Mouse (Mus musculus): Measurements from ENCODE around the gene Spen.
A peak's percentile ranks its signal among the peaks of the same experiment; 100 is the strongest.
"Not testable (repeated sequence)": the region's sequence is repeated elsewhere in the genome, so short reads cannot be mapped to it uniquely, and the experiment has no call there.

Gene Spen

GRCm38 (mm10) chr4:141538408-141539212 lies at the start of gene Spen:
Spen (minus strand) TSS chr4:141538597.
- peak; percentile 95 for DNase-seq (ENCODE audit: low read depth, low spot score)

DNA sequence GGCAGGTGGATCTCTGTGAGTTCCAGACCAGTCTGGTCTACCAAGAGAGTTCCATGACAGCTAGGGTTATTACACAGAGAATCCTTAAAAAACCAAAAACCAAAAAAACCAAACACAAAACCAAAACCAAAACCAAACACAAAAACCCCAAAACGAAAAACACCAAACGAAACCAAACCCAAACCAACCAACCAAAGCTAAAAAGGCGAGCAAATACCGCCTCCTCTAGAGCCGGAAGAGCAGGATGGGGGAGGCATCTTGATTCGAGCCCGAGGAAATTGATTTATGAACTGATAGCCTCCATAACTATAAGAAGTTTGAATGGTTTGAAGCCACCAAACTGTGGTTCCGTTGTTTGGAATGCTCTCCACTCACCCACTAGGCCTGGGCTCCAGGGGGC lies 45.5 kb upstream of the Spen start:
- no peak for DNase-seq (ENCODE audit: low read depth, low spot score)

GRCm38 (mm10) chr4:141581051-141581450 lies 42.7 kb upstream of the Spen start:
- no peak for DNase-seq (ENCODE audit: low read depth, low spot score)

DNA sequence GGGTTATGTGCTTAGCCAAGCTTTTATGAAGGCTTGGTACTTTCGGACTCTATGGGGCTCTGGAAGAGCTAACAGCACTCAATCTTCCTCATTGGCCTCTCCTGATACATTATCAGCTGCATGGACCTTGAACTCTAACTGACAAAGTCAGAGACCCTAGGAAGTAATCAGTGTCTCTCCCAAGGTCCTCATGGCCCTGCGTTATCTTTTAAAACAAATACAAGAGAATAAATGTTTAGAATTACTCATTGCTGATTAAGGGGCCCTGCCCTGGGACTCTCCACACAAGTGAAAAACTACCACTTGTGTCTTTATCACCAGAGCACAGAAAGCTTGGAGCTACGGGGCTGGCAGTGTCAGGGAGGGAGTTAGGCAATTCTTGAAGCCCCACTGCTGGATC lies 40.4 kb upstream of the Spen start:
- DNase-seq (ENCODE audit: low read depth, low spot score), result no peak

- no peak for DNase-seq (ENCODE audit: low read depth, low spot score)
These were observed 38.5 kb upstream of the Spen start for GRCm38 (mm10) chr4:141576877-141577276.

DNA sequence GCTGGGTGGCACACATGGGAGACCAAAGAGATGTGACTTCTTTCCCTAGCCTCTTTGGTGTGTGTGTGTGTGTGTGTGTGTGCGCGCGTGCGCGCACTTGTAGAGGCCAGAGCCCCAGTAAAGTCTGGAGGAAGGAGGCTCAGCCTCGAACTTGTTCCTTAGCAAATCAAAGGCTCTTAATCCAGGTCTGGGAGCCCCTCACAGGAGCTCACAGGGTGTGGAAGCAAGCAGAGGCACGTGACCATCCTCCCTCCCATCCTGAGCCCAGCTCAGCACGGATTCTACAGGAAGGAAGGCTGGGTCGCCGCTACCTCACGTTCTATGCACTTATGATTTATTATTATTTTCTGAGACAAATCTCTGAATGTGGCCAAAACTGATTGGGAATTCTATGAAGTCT lies 38.0 kb upstream of the Spen start:
- DNase-seq (ENCODE audit: low read depth, low spot score), result no peak

DNA sequence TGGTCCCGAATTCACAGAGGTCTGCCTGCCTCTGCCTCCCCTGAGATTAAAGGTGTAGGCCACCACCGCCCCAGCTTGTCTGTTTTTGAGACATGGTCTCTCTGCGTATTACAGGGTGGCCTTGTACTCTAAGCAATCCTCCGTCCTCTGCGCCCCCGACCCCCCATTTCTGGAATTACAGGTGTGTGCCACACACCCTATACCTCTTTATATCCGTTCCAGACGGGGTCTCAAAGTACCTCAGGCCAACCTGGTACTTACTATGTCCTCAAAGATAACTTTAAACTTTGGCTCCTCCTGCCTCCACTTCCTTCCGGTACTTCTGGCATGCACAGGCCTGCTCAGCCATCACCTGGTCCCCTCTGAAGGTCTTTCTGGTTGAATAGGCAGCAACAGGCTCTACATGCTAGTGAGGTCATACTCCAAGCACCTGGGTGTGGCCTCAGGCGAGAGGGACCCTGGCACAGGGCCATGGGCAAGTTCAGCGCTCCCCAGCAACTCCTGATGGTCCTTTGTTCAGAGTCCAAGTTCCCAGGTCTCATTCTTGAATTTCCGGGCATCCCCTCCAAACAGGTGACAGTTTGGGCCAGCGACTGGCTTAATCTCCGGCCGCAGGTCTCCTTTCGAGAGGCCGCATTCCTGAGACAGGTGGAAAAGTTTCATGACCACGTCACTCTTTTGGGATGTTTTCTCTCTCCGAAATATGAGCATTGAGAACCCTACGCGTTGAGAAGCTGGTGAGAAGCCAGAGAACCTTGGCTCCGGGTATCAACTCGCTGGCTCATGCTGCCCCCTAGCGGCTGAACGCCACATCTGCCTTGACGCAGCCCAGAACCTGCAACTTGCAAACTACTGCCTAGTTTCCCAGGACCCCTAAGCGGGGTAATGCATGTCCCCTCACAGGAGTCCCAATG lies 36.6 kb upstream of the Spen start:
- DNase-seq (ENCODE audit: low read depth, low spot score), result peak; percentile 66

GRCm38 (mm10) chr4:141573359-141573966 lies 35.1 kb upstream of the Spen start:
- DNase-seq (ENCODE audit: low read depth, low spot score), result no peak

DNA sequence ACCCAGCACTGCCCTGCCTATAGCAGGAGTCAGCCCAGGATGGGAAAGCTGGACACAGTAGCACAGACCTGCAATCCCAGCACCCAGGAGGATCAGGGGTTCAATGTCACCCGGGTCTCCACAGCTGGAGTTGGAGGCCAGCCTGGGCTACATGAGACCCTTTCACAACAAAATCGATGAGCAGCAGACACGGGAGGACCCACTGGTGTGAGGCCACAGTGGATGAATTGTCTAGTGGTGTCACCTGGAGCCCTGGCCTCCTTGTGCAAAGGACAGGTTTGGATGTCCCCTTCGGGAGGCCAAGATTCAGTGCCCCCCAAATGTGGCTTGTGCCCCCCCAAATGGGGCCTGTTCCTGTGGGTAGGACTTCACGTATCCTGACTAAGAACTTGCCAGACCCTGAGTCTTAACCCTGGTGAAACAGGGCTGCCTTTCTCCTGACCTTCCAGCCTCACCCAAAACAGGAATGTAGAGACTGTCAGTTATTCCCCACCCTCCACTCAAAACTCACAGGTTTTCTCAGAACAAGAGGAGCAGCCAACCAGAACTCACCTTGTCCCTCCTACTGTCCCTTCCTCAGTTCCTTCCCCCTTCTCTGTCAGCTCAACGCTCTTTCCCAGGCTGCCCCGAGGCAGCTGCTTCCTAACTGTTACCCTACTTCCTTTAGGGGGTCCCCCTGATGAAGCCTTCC lies 34.4 kb upstream of the Spen start:
- DNase-seq (ENCODE audit: low read depth, low spot score), result no peak

DNA sequence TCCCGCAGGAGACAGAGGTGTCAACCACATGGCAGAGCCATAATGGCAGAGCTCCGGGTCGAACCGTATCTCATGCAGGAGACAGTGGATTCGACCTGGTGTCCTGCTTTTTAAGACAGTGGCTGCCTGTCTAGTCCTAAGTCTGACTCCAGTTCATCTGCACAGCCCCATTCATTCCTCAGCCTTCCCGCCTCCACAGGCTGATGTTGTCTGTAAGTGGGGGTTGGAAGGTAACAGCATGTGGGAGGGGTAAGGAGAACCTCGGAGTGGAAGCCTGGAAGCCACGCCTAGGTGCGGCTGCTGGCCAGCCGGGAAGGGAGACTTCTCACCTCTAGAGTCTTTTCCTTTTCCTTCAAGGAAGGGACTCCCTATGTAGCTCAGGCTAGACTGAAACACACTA lies 33.5 kb upstream of the Spen start:
- DNase-seq (ENCODE audit: low read depth, low spot score), result no peak

DNA sequence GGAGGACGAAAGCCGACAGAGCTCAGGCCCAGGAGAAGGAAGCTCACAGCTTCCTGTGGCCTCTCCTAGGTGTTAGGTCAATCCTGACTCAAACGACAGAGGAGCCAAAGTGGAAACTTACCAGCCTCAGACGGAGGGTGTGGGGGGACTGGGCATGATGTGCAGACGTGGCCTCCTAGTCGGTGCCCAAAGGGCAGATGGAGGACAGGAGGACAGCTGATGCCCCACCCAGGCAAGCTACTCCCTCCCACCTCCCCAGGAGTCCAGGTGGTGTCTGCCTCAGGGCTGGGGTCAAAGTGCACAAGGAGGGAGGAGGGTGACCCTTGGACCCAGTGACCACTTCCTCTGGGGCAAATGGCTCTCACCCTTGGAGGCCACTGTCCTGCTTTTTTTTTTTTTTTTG lies 32.9 kb upstream of the Spen start:
- no peak for DNase-seq (ENCODE audit: low read depth, low spot score)

GRCm38 (mm10) chr4:141570821-141571220 lies 32.4 kb upstream of the Spen start:
- no peak for DNase-seq (ENCODE audit: low read depth, low spot score)

DNA sequence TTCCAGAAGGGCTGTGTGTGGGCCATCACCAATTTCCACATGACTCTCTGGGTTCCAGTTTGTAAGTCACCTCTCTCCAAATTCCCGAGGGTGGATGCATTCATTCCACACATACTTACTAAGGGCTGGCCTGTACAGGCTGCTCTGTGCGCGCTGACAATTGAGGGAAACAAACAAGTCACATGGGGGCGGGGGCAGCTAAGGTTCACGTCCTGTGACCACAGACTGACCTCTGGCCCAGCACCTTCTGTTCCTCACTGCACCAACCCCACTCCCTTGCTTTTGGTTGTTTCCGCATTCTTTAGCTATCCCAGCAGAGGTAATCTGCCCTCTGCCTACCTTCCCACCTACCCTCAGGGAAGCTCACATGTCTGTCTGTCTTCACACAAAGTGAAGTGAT lies 31.6 kb upstream of the Spen start:
- DNase-seq (ENCODE audit: low read depth, low spot score), result no peak

DNA sequence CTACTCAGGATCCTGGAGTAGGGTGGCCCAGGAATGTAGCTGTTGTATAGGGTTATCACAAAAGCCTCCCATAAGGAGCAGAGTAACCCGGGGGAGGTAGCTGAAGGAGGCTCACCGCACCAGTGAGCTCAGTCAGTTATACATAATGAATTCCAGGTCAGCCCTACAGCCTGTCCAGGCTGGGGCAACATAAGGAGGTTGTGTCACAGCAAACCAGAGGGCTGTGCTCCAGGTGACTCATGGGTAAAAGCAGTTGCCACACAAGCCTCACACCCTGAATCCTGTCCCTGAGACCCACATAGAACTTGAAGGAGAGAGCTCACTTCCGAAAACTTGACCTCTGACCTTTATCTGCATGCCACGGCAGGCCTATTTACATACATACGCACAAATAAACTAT lies 30.6 kb upstream of the Spen start:
- no peak for DNase-seq (ENCODE audit: low read depth, low spot score)

- DNase-seq (ENCODE audit: low read depth, low spot score), result not testable (repeated sequence)
These were observed 28.8 kb upstream of the Spen start for GRCm38 (mm10) chr4:141567174-141567573.

GRCm38 (mm10) chr4:141566187-141566586 lies 27.8 kb upstream of the Spen start:
- DNase-seq (ENCODE audit: low read depth, low spot score), result no peak

GRCm38 (mm10) chr4:141565325-141565724 lies 26.9 kb upstream of the Spen start:
- no peak for DNase-seq (ENCODE audit: low read depth, low spot score)

- DNase-seq (ENCODE audit: low read depth, low spot score), result no peak
These were observed 26.3 kb upstream of the Spen start for GRCm38 (mm10) chr4:141564660-141565059.

DNA sequence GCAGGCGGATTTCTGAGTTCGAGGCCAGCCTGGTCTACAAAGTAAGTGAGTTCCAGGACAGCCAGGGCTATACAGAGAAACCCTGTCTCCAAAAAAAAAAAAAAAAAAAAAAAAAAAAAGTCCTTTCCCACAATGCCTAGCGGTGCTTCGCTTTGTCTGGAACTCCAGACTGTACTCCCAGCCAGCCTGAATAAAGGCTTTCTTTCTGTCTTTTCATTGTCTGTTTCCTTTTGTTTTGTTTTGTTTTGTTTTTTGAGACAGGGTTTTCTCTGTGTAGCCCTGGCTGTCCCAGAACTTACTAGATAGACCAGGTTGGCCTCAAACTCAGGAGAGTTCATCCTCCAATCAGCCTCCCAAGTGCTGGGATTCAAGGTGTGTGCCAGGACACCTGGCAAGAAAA lies 25.8 kb upstream of the Spen start:
- DNase-seq (ENCODE audit: low read depth, low spot score), result no peak

GRCm38 (mm10) chr4:141562281-141562680 lies 23.9 kb upstream of the Spen start:
- DNase-seq (ENCODE audit: low read depth, low spot score), result no peak

- DNase-seq (ENCODE audit: low read depth, low spot score), result not testable (repeated sequence)
These were observed 23.0 kb upstream of the Spen start for GRCm38 (mm10) chr4:141561331-141561919.
